Mouse (Mus musculus) kidney, postnatal 0 days (tissue): ENCODE measurements around the gene Odf3l1. TPM values are rescaled to one million over a fixed set of nuclear protein-coding genes. Genes with fewer than 3 reads are reported as not detected.

Source experiments
- ATAC-seq: fragments of 200-750 bp; cut with Nextera tagmentation; replicated peaks from 2 replicates; pipeline ENCODE4 v1.8.0; 2017; ENCODE audit warnings: low read depth, moderate number of reproducible peaks, moderate TSS enrichment, moderate library complexity; ENCODE audit not compliant: low FRiP score
- DNase-seq: peaks from one replicate; pipeline ENCODE4 v3.0.0-alpha.2; 2016; ENCODE audit warnings: low spot score
- H3K27ac ChIP-seq: fragments of 300-500 bp; sonication (generic); 2 replicates; pipeline ENCODE4 v1.5.1; 2014; ENCODE audit warnings: mild to moderate bottlenecking
- H3K27me3 ChIP-seq: fragments of 300-500 bp; sonication (generic); 2 replicates; pipeline ENCODE4 v1.6.1; 2014; ENCODE audit warnings: low read length, mixed read lengths; ENCODE audit not compliant: insufficient read depth
- H3K36me3 ChIP-seq: fragments of 300-500 bp; sonication (generic); 2 replicates; pipeline ENCODE4 v1.6.1; 2014; ENCODE audit warnings: low read length, mixed read lengths; ENCODE audit not compliant: insufficient read depth
- H3K4me1 ChIP-seq: fragments of 300-500 bp; sonication (generic); replicated peaks from 2 replicates; pipeline ENCODE4 v1.6.1; 2014; ENCODE audit warnings: antibody characterized with exemption, low read length, mixed read lengths; ENCODE audit not compliant: insufficient read depth
- H3K4me2 ChIP-seq: fragments of 300-500 bp; sonication (generic); 2 replicates; pipeline ENCODE4 v1.6.1; 2014; ENCODE audit warnings: mild to moderate bottlenecking, low read length, moderate library complexity, mixed read lengths
- H3K4me3 ChIP-seq: fragments of 300-500 bp; sonication (generic); replicated peaks from 2 replicates; pipeline ENCODE4 v1.5.1; 2014; ENCODE audit warnings: low read depth, low read length
- H3K9ac ChIP-seq: fragments of 300-500 bp; sonication (generic); 2 replicates; pipeline ENCODE4 v1.6.1; 2014; ENCODE audit warnings: low read depth, low read length
- H3K9me3 ChIP-seq: fragments of 300-500 bp; sonication (generic); replicated peaks from 2 replicates; pipeline ENCODE4 v1.6.1; 2016; ENCODE audit warnings: low read length, inconsistent platforms, mixed read lengths
- CTCF ChIP-seq: IDR thresholded peaks from 2 replicates; pipeline ENCODE4 v1.5.1; 2016; ENCODE audit warnings: antibody characterized with exemption, low read depth, mild to moderate bottlenecking, moderate library complexity
- WGBS: fragments of 180-500 bp; shearing (Covaris S2); extraction: QIAGEN DNeasy Blood & Tissue Kit; methylation state at CpG from one replicate; pipeline ENCODE4 v1.1.7; 2014; 5-methylcytosine and 5-hydroxymethylcytosine counted together
- polyA plus RNA-seq: library from polyadenylated mRNA; unstranded; fragments of >200 nt; fragmentation: Nextera tagmentation; extraction: Ambion mirVana; gene quantifications from 2 replicates; pipeline ENCODE4 v1.2.1, GENCODE M21; 2015

Odf3l1 gene
- polyA plus RNA-seq, 1 experiment from 2014 or later, result 0.11 TPM

DNA sequence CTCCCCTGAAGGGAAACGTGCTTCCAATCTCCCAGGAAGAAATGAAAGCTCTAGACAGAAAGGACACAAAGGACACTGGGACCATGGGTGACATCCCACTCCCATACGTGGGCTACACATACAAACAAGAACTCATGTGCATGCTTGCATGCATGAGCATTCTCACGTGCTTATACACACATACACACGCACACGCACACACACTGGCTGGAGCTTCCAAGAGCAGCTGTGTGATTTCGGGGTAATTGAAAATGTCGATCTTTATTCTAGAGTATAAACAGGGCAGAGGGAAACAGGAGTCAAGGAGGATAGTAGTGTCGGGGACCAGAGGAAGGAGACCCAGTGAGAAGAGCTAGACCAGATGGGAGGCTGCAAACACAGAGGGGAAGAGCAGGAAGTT, 19.8 kb downstream of the Odf3l1 start:
- H3K27ac ChIP-seq, result no peak overlapping the region
- no peaks in the 10 kb centered on the region for H3K36me3 ChIP-seq
- no peaks in the 10 kb centered on the region for H3K9me3 ChIP-seq
- no peak overlapping the region for H3K4me3 ChIP-seq
- no peaks in the 10 kb centered on the region; the same call in 1 of the 2 replicates for H3K27me3 ChIP-seq
- TF ChIP-seq CTCF, result no peak
- DNase-seq (no peak), ATAC-seq (no peak)
- H3K9ac ChIP-seq, result no peak overlapping the region
- H3K4me2 ChIP-seq, result no peak overlapping the region
- WGBS, result 42% methylated on average over 8 of the region's 8 CpGs
- no peaks in the 10 kb centered on the region for H3K4me1 ChIP-seq

DNA sequence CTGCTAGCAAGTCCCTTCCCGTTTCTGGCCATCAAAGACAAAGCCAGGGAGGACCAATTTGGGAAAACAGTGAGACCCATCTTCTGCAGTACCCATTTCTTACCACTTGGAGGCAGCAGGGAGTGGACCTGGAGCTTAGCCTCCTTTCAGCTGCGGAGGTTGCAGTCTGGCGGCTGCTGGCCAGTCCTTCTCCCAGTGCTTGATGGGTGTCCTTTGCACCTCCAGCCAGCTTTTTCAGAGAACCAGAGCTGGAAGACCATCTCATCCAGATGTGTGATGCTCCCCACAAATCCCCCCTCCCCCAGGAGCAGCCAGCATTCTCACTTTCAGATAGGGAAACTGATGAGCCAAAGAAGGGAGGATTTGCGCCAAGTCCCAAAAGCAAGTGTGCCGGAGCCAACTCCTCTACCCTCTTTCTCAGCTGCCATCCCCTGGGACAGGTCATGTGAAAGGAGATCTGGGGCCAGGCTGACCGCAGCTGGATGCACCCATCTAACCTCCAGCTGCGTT, 20.7 kb downstream of the Odf3l1 start:
- Histone ChIP-seq H3K9ac (no peak overlapping the region), H3K36me3 (no peaks in the 10 kb centered on the region), H3K4me2 (0 out of 2 replicates have a peak overlapping the region, but pooled peaks have one; percentile 1), H3K27ac (no peak overlapping the region), H3K27me3 (no peaks in the 10 kb centered on the region; the same call in 1 of the 2 replicates), H3K4me3 (no peak overlapping the region), H3K9me3 (no peaks in the 10 kb centered on the region), H3K4me1 (no peaks in the 10 kb centered on the region)
- peak; percentile 95 for TF ChIP-seq CTCF
- ATAC-seq (no peak), DNase-seq (peak; percentile 86)
- WGBS, result 19% methylated on average over 7 of the region's 7 CpGs

DNA sequence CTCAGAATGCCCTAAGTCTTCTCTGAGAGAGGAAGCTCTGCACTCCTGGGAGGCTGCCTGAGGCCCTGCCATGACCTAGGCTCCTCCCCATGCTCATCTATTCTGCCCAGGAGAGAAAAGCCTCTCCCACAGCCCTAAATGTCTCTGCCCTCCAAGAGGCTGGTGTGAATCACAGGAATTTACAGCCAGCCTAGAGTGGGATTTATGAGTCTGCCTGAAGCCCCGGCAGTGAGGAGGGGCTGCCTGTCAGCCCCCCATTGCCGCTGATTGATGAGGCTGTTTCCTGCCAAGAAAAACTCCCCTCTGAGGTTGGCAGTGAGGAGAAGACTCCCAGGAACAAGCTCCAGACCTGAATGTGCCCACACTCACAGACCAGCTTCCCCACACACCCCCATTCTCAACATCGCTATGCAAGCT, 22.2 kb downstream of the Odf3l1 start:
- Histone ChIP-seq H3K27me3 (no peaks in the 10 kb centered on the region; the same call in 1 of the 2 replicates), H3K27ac (no peak overlapping the region), H3K4me2 (no peak overlapping the region), H3K4me1 (no peaks in the 10 kb centered on the region), H3K9ac (no peak overlapping the region), H3K4me3 (no peak overlapping the region), H3K36me3 (no peaks in the 10 kb centered on the region), H3K9me3 (no peaks in the 10 kb centered on the region)
- ATAC-seq (peak; percentile 75), DNase-seq (peak; percentile 85)
- TF ChIP-seq CTCF, result no peak
- WGBS, result 12% methylated on average over 3 of the region's 3 CpGs

DNA sequence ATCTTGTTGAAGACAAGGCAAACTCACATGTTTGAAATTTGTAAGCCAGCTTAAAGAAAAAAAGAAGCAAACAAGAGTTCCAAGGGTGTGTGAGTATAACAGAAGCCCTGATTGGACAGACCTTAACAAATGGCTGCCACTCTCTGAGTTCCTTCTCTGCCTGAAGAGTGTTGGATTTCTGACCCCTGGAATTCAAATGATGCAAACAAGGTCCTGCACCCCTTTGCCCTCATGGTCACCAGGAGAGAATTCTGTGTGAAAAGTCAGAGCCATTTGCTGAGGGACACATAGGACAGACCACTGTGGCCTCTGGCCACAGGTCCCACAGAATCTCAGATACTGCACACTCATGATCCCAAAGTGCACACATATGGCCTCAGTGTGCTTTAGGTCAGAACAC, 22.6 kb downstream of the Odf3l1 start:
- no peak overlapping the region for H3K9ac ChIP-seq
- no peaks in the 10 kb centered on the region for H3K36me3 ChIP-seq
- no peak overlapping the region for H3K4me3 ChIP-seq
- H3K27ac ChIP-seq, result no peak overlapping the region
- H3K4me1 ChIP-seq, result no peaks in the 10 kb centered on the region
- no peak for DNase-seq
- no peaks in the 10 kb centered on the region; the same call in 1 of the 2 replicates for H3K27me3 ChIP-seq
- H3K9me3 ChIP-seq, result no peaks in the 10 kb centered on the region
- no peak for TF ChIP-seq CTCF
- no peak overlapping the region for H3K4me2 ChIP-seq
- ATAC-seq, result no peak

DNA sequence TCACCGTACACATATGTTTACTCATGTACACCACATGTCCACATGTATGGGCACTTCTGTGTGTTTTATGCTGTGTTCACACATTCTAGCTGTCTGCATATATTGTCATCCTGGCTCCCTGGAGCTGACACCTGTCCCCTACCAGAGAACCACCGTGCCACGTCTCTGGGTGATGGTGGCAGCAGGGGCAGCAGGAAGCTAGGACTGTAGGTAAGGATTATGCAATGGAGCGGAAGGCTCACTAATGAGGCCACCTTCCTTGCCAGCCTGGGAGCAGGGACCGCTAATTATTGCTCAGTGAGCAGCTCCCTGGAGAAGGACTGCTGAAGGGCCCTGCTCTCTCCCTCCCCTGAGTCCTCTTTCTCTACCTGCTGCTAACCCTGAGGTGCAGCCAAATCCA, 23.8 kb downstream of the Odf3l1 start:
- TF ChIP-seq CTCF, result no peak
- Histone ChIP-seq H3K27me3 (no peaks in the 10 kb centered on the region; the same call in 1 of the 2 replicates), H3K4me2 (no peak overlapping the region), H3K4me3 (no peak overlapping the region), H3K27ac (no peak overlapping the region), H3K36me3 (no peaks in the 10 kb centered on the region), H3K9ac (no peak overlapping the region), H3K9me3 (no peaks in the 10 kb centered on the region), H3K4me1 (no peaks in the 10 kb centered on the region)
- no peak for ATAC-seq
- no peak for DNase-seq
- WGBS, result 65% methylated on average over 5 of the region's 5 CpGs

DNA sequence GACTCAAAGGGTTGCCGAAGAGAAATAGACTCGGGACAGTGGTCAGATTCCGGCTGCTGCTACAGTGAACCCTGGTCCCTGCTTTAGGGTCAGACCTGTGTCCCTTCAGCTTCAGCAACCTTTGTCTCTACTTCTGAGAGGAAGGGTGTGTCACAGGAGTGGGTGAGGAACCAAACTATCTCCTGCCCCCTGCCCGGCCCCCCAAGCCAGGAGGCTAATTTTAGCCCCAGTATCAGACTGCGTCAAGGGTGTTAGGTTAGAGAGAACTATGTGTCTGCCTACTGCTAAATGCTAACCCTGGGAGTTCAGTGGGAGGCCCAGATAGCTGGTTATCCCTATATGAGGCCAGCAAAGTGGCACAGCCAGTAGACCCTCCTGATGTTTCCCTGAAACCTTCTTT, 29.3 kb downstream of the Odf3l1 start:
- no peaks in the 10 kb centered on the region for H3K36me3 ChIP-seq
- TF ChIP-seq CTCF, result no peak
- no peak overlapping the region for H3K9ac ChIP-seq
- H3K4me2 ChIP-seq, result no peak overlapping the region
- DNase-seq, result no peak
- ATAC-seq, result no peak
- 71% methylated on average over 5 of the region's 5 CpGs for WGBS
- no peak overlapping the region for H3K4me3 ChIP-seq
- H3K9me3 ChIP-seq, result no peaks in the 10 kb centered on the region
- no peaks in the 10 kb centered on the region for H3K27me3 ChIP-seq
- no peak overlapping the region for H3K27ac ChIP-seq
- no peaks in the 10 kb centered on the region for H3K4me1 ChIP-seq

DNA sequence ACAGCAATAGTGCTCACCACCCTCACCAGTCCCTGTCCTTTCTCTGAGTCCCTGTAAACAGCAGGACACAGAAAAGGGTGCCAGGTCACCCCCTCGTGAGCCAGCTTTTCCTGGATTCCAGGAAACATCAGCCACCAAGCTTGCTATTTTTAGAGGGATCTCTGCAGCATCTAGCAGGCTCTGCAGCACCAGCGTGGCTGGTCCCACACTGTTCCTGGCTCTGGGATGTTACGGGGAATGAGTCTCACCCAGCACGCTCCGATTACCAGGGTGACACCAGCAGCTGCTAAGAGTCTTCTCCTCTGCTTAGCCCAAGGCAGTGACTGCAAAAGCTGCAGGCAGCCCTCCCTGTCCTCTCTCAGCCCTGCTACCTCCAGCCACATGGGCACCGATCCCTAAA, 31.6 kb downstream of the Odf3l1 start:
- ATAC-seq, result no peak
- no peak overlapping the region for H3K9ac ChIP-seq
- 20% methylated on average over 6 of the region's 6 CpGs for WGBS
- no peak overlapping the region for H3K4me3 ChIP-seq
- H3K27ac ChIP-seq, result no peak overlapping the region
- H3K36me3 ChIP-seq, result no peaks in the 10 kb centered on the region
- no peak for TF ChIP-seq CTCF
- H3K4me1 ChIP-seq, result no peaks in the 10 kb centered on the region
- 0 out of 2 replicates have a peak overlapping the region, but pooled peaks have one; percentile 5 for H3K4me2 ChIP-seq
- no peaks in the 10 kb centered on the region for H3K9me3 ChIP-seq
- no peaks in the 10 kb centered on the region for H3K27me3 ChIP-seq
- DNase-seq, result peak; percentile 34
